Mouse (Mus musculus) cerebellum, adult 11-12 months (tissue): ENCODE data around the gene E130311K13Rik.

Experiments used
- DNase-seq: peaks from one replicate; pipeline ENCODE4 v3.0.0; 2022

E130311K13Rik gene

DNA sequence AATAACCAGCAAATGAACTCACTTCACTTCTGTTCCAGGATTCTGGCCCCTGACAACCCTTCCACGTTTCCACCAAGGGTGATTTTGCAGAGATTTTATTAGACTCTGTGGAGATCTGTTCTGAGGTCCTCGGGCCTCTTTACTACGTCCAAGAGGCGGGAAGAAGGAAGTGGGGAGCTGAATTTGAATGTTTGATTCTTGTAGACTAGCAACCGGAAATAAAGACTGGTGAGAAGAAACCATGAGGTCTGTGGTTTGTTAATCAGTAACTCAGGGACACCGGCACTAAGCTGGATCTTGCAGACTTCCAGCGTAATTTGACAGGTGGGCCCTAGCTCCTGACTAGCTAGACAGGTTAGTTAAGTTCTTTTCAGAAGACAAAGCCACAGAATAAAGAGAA is 35.6 kb downstream of the E130311K13Rik start:
- DNase-seq = no peak

DNA sequence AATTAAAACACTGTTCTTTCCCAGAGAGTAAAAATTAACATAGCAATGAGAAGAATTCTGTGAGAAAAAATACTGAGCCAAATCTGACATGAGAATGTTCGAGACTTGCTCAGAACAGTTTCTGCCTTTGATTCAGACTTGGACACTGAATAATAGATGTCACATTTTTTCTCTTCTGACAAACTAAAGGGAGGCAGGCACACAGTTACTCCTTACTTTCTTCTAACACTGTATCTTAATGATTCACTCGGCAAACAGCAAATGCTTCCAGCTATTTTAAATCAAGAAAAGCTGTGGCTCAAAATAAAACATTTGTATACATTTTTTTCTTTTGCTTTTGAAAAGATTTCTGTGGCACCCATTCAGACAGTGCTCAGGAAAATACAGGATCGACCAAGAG is 37.1 kb downstream of the E130311K13Rik start:
- DNase-seq = no peak

DNA sequence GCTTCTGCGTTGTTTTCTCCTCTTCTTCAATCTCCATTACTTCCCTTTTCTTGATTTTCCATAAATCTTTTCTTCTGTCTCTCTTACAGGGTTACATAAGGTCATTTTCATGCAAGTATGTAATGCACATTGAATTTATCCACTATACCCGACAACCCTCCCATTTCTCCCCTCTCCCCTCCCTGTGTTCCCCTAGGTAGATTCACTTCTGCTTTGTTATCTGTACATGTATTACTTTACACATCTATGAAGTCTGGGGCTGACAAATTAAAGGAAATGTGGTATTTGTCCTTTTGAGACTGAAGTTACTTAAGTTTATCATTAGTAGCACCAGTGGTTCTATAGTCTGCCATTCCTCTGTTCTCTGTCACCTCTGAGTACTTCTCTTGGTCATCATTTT is 48.2 kb downstream of the E130311K13Rik start:
- DNase-seq = no peak

DNA sequence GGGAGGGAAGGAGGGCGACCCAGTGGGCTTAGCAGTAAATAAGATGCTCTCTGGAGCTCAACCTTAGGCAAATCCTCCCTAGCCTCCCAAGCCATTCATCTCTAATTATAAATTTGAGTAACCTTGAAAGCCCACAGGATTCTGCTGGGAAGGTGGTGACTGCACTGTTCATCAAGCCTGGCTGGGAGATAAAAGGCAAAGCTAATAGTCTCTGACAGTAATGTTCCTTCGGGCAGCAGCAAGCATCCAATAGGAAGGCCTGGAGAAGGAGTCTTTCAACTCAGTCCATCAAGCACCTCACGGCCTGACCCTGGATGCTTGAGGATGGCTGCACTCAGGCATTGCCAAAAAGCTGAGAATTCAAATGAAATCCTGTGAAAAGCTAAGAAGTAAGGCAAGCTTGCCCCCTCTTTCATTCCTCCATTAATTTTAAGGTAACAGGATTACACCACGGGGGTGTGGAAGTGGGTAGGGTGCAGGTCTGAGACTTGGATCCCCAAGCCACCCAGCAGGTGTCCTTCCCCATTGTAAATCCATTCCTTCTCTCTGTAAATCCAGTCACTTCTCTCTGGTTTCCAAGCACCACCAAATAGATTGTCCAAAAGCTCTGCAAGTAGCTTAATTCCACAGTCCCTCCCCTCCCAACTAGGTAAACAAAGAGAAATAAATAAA is 50.1 kb downstream of the E130311K13Rik start:
- no peak for DNase-seq

GRCm38 (mm10) chr3:63872818-63873217 is 56.5 kb downstream of the E130311K13Rik start:
- no peak for DNase-seq

DNA sequence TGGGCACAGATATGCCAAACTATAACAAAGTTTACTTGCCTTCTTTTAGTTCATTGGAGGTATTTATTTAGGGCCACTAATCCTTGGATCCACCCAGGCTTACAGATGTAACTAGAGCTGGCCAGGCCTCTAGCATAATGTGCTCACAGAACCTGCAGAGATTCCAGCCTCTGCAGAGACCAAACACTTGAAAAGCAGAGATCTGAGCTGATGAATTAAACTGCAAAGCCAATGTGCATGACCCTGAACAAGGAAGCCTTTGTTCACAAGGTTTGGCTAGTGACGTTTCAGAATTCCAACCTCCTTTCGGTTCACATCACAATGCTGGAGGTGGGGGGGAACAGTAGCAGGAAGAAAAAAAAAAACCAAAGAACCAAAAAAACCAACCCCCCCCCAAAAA is 58.0 kb downstream of the E130311K13Rik start:
- no peak for DNase-seq

- no peak for DNase-seq
Observed at GRCm38 (mm10) chr3:63868285-63868684, 61.0 kb downstream of the E130311K13Rik start.

- DNase-seq = no peak
Observed at GRCm38 (mm10) chr3:63865069-63865468, 64.2 kb downstream of the E130311K13Rik start.
